Mouse (Mus musculus): Measurements from ENCODE around the gene Rsu1.

Gene Rsu1

DNA sequence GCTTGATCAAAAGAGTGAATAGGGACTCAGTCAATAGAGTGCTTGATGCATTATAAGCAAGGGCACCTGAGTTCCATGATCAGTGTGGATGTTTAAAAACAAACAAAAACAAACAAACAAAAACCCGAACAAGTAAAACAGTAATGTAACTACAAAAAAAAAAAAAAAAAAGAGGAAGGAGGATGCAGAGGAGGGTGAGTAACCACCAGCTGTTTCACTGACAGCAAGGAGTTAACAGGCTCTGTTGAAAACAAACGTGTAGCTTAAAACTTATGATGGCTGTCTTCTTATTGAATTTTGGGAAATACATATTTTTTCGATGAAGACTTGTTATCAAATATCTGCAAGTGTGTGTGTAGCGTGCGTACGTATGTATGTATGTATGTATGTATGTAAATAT, 222.6 kb downstream of the Rsu1 start:
- DNase-seq (ENCODE audit: low read depth), result no peak

DNA sequence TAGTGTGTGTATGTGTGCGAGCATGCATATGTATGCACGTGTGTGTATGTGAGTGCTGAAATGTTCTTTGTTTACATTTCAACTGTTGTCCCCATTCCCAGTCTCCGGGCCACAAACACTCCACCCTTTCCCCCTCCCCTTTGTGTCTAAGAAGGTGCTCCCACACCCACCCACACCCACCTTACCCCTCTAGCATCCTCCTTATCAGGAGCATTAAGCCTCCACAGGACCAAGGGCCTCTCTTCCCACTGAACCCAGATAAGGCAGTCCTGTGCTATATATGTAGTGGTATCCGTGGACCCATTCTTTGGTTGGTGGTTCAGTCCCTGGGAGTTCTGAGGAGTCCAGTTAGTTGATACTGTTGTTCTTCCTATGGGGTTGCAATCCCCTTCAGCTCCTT, 226.7 kb downstream of the Rsu1 start:
- DNase-seq (ENCODE audit: low read depth), result no peak

DNA sequence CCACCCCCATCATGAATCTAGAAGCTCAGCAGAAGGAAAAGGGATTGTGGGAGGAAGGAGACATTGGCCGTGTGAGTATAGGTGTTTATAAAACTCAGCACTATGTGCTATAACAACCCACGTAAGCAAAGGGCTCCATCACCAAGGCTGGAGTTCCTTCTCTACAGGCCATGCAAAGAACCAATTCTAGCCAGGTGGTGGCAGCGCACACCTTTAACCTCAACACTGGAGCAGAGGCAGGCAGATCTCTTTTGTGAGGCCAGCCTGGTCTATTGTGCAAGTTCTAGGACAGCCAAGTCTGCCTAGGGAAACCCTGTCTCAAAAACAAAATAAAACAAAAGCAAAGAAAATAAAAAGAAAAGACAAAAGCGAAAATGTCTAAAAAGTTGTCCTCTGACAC, 231.4 kb downstream of the Rsu1 start:
- DNase-seq (ENCODE audit: low read depth), result no peak

DNA sequence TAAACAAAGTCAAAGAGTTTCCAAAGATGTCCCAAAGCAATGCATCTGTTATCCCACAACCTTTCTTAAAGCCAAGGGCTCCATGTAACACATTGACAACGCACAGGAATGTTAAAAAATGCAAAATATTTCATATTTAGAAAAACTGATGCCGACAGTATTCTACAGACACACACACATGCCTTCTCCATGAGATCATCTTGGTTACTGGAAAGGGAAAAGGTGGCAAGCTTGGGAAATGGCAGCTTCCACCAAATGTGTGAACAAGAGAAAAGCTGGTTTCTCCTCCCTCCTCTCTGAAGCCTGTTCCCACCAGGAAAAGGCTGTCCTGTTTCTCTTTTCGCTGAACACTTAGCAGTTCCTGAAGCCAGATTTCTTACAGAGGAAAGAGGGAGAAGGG, 232.4 kb downstream of the Rsu1 start:
- DNase-seq (ENCODE audit: low read depth), result no peak

Measured in c-Kit-positive CD71-negative TER-119-negative erythroid progenitor cells, embryonic 14.5 days (primary cell).